Mouse (Mus musculus): Measurements from ENCODE around the gene Rhof. TPM values are rescaled to one million over a fixed set of nuclear protein-coding genes. Genes with fewer than 3 reads are reported as not detected.

The Rhof gene
- polyA plus RNA-seq, 1 experiment from 2014 or later, result 16.7 TPM

GRCm38 (mm10) chr5:123138230-123138911, 5.9 kb upstream of the Rhof start:
- H3K4me2 ChIP-seq, result peak overlapping the region; percentile 99
- no peak; the same call in 1 of the 2 replicates for ATAC-seq (ENCODE audit: low FRiP score, low read depth)
- under 1% methylated on average over 38 of the region's 40 CpGs for WGBS
- H3K27me3 ChIP-seq, result no peaks in the 10 kb centered on the region
- peak overlapping the region; percentile 100 for H3K27ac ChIP-seq (replicated peaks)
- no peaks in the 10 kb centered on the region for H3K9me3 ChIP-seq
- peak overlapping the region; percentile 100 for H3K9ac ChIP-seq
- H3K4me3 ChIP-seq, result peak overlapping the region; percentile 94
- no peaks in the 10 kb centered on the region for H3K36me3 ChIP-seq
- H3K4me1 ChIP-seq (replicated peaks), result peaks cover 51% of the 10 kb centered on the region

GRCm38 (mm10) chr5:123137910-123138229, 5.4 kb upstream of the Rhof start:
- no peaks in the 10 kb centered on the region for H3K27me3 ChIP-seq
- H3K4me1 ChIP-seq (replicated peaks), result peaks cover 53% of the 10 kb centered on the region
- peak overlapping the region; percentile 100 for H3K9ac ChIP-seq
- peak overlapping the region; percentile 94 for H3K4me3 ChIP-seq
- under 1% methylated on average over 6 of the region's 6 CpGs for WGBS
- no peaks in the 10 kb centered on the region for H3K36me3 ChIP-seq
- no peaks in the 10 kb centered on the region for H3K9me3 ChIP-seq
- peak overlapping the region; percentile 99 for H3K4me2 ChIP-seq
- H3K27ac ChIP-seq (replicated peaks), result peak overlapping the region; percentile 100
- no peak for ATAC-seq (ENCODE audit: low FRiP score, low read depth)

- Histone ChIP-seq H3K9me3 (no peaks in the 10 kb centered on the region), H3K36me3 (no peaks in the 10 kb centered on the region), H3K9ac (peak overlapping the region; percentile 100), H3K27me3 (no peaks in the 10 kb centered on the region), H3K4me3 (peak overlapping the region; percentile 94), H3K4me2 (peak overlapping the region; percentile 99), H3K27ac (replicated peaks) (peak overlapping the region; percentile 100), H3K4me1 (replicated peaks) (peaks cover 59% of the 10 kb centered on the region)
- no peak for ATAC-seq (ENCODE audit: low FRiP score, low read depth)
- 1% methylated on average over 20 of the region's 20 CpGs for WGBS
Observed at GRCm38 (mm10) chr5:123137044-123137909, 4.8 kb upstream of the Rhof start.

GRCm38 (mm10) chr5:123136361-123137043, 4.0 kb upstream of the Rhof start:
- H3K9me3 ChIP-seq, result no peaks in the 10 kb centered on the region
- peaks cover 67% of the 10 kb centered on the region for H3K4me1 ChIP-seq (replicated peaks)
- ATAC-seq (ENCODE audit: low FRiP score, low read depth), result peak; percentile 4; the same call in 1 of the 2 replicates
- no peaks in the 10 kb centered on the region for H3K27me3 ChIP-seq
- H3K9ac ChIP-seq, result peak overlapping the region; percentile 100
- H3K4me3 ChIP-seq, result peak overlapping the region; percentile 94
- 0% methylated on average over 13 of the region's 13 CpGs for WGBS
- H3K36me3 ChIP-seq, result no peaks in the 10 kb centered on the region
- peak overlapping the region; percentile 100 for H3K27ac ChIP-seq (replicated peaks)
- peak overlapping the region; percentile 99 for H3K4me2 ChIP-seq

- H3K4me3 ChIP-seq, result peak overlapping the region; percentile 94
- 3% methylated on average over 30 of the region's 30 CpGs for WGBS
- peak; percentile 3; the same call in 1 of the 2 replicates for ATAC-seq (ENCODE audit: low FRiP score, low read depth)
- H3K9ac ChIP-seq, result peak overlapping the region; percentile 100
- peak overlapping the region; percentile 99 for H3K4me2 ChIP-seq
- H3K9me3 ChIP-seq, result no peaks in the 10 kb centered on the region
- no peaks in the 10 kb centered on the region for H3K36me3 ChIP-seq
- H3K27ac ChIP-seq (replicated peaks), result peak overlapping the region; percentile 100
- no peaks in the 10 kb centered on the region for H3K27me3 ChIP-seq
- H3K4me1 ChIP-seq (replicated peaks), result peaks cover 69% of the 10 kb centered on the region
Observed at GRCm38 (mm10) chr5:123135471-123136360, 3.2 kb upstream of the Rhof start.

GRCm38 (mm10) chr5:123134875-123135382, 2.4 kb upstream of the Rhof start:
- H3K9me3 ChIP-seq, result no peaks in the 10 kb centered on the region
- H3K4me3 ChIP-seq, result peak overlapping the region; percentile 94
- peaks cover 69% of the 10 kb centered on the region for H3K4me1 ChIP-seq (replicated peaks)
- ATAC-seq (ENCODE audit: low FRiP score, low read depth), result no peak
- 11% methylated on average over 8 of the region's 8 CpGs for WGBS
- H3K27ac ChIP-seq (replicated peaks), result peak overlapping the region; percentile 100
- H3K9ac ChIP-seq, result peak overlapping the region; percentile 100
- peak overlapping the region; percentile 99 for H3K4me2 ChIP-seq
- H3K36me3 ChIP-seq, result no peaks in the 10 kb centered on the region
- H3K27me3 ChIP-seq, result no peaks in the 10 kb centered on the region

- Histone ChIP-seq H3K4me1 (replicated peaks) (peaks cover 69% of the 10 kb centered on the region), H3K9me3 (no peaks in the 10 kb centered on the region), H3K9ac (peak overlapping the region; percentile 100), H3K36me3 (no peaks in the 10 kb centered on the region), H3K27me3 (no peaks in the 10 kb centered on the region), H3K27ac (replicated peaks) (peak overlapping the region; percentile 100), H3K4me3 (peak overlapping the region; percentile 94), H3K4me2 (peak overlapping the region; percentile 99)
- WGBS, result 9% methylated on average over 13 of the region's 13 CpGs
- ATAC-seq (ENCODE audit: low FRiP score, low read depth), result no peak
Observed at GRCm38 (mm10) chr5:123134186-123134874, 1.8 kb upstream of the Rhof start.

- peak; percentile 7; the same call in 1 of the 2 replicates for ATAC-seq (ENCODE audit: low FRiP score, low read depth)
- H3K27me3 ChIP-seq, result no peaks in the 10 kb centered on the region
Observed at GRCm38 (mm10) chr5:123133784-123134143, 1.3 kb upstream of the Rhof start.

GRCm38 (mm10) chr5:123133083-123133783, 741 bp upstream of the Rhof start:
- no peak overlapping the region for H3K9ac ChIP-seq
- no peaks in the 10 kb centered on the region for H3K9me3 ChIP-seq
- no peaks in the 10 kb centered on the region for H3K27me3 ChIP-seq
- peak overlapping the region; percentile 47; the same call in 1 of the 2 replicates for H3K4me3 ChIP-seq
- WGBS, result 15% methylated on average over 18 of the region's 18 CpGs
- peak; percentile 7; the same call in 1 of the 2 replicates for ATAC-seq (ENCODE audit: low FRiP score, low read depth)
- H3K36me3 ChIP-seq, result no peaks in the 10 kb centered on the region; the same call in 1 of the 2 replicates
- H3K4me2 ChIP-seq, result peak overlapping the region; percentile 99
- peak overlapping the region; percentile 100 for H3K27ac ChIP-seq (replicated peaks)
- H3K4me1 ChIP-seq (replicated peaks), result peaks cover 69% of the 10 kb centered on the region

More at GRCm38 (mm10) chr5:123133784-123134143, 1.3 kb upstream of the Rhof start:
- H3K9ac ChIP-seq, result no peak overlapping the region
- H3K9me3 ChIP-seq, result no peaks in the 10 kb centered on the region
- WGBS, result 11% methylated on average over 7 of the region's 7 CpGs
- H3K4me3 ChIP-seq, result peak overlapping the region; percentile 0; the same call in 1 of the 2 replicates
- peak overlapping the region; percentile 100 for H3K27ac ChIP-seq (replicated peaks)
- peaks cover 69% of the 10 kb centered on the region for H3K4me1 ChIP-seq (replicated peaks)
- H3K36me3 ChIP-seq, result no peaks in the 10 kb centered on the region
- H3K4me2 ChIP-seq, result peak overlapping the region; percentile 99

- Histone ChIP-seq H3K27me3 (no peaks in the 10 kb centered on the region), H3K4me1 (replicated peaks) (peaks cover 44% of the 10 kb centered on the region), H3K27ac (replicated peaks) (no peak overlapping the region), H3K9me3 (no peaks in the 10 kb centered on the region), H3K4me2 (no peak overlapping the region), H3K4me3 (no peak overlapping the region), H3K9ac (no peak overlapping the region), H3K36me3 (no peaks in the 10 kb centered on the region; the same call in 1 of the 2 replicates)
- no peak for ATAC-seq (ENCODE audit: low FRiP score, low read depth)
- WGBS, result 89% methylated on average over 5 of the region's 5 CpGs
Observed at GRCm38 (mm10) chr5:123130814-123131148, 1.7 kb downstream of the Rhof start.
